Mouse (Mus musculus) liver, embryonic 11.5 days (tissue): ENCODE data around the gene Bbs1. TPM values are rescaled to one million over a fixed set of nuclear protein-coding genes. Genes with fewer than 3 reads are reported as not detected.
A peak's percentile ranks its signal among the peaks of the same experiment; 100 is the strongest.
"Not testable (repeated sequence)": the region's sequence is repeated elsewhere in the genome, so short reads cannot be mapped to it uniquely, and the experiment has no call there.

Experiments
- ATAC-seq: fragments of 200-750 bp; cut with Nextera tagmentation; replicated peaks from 2 replicates; pipeline ENCODE4 v1.8.0; 2017; ENCODE audit warnings: moderate number of reproducible peaks, mild to moderate bottlenecking, moderate TSS enrichment, moderate library complexity; ENCODE audit not compliant: low FRiP score
- DNase-seq: peaks from one replicate; pipeline ENCODE4 v3.0.0-alpha.2; 2017; ENCODE audit warnings: low spot score
- H3K27ac ChIP-seq: fragments of 300-500 bp; sonication (generic); 2 replicates; pipeline ENCODE4 v1.5.1; 2014; ENCODE audit warnings: mild to moderate bottlenecking, low read depth, low read length, control low read depth
- H3K27me3 ChIP-seq: fragments of 300-500 bp; sonication (generic); replicated peaks from 2 replicates; pipeline ENCODE4 v1.6.1; 2014; ENCODE audit warnings: low read length, mixed read lengths; ENCODE audit not compliant: control insufficient read depth, insufficient read depth
- H3K36me3 ChIP-seq: fragments of 300-500 bp; sonication (generic); 2 replicates; pipeline ENCODE4 v1.6.1; 2014; ENCODE audit warnings: mild to moderate bottlenecking, low read length, moderate library complexity, mixed read lengths; ENCODE audit not compliant: control insufficient read depth, insufficient read depth
- H3K4me1 ChIP-seq: fragments of 300-500 bp; sonication (generic); replicated peaks from 2 replicates; pipeline ENCODE4 v1.6.1; 2014; ENCODE audit warnings: low read length, mixed read lengths; ENCODE audit not compliant: control insufficient read depth, insufficient read depth
- H3K4me2 ChIP-seq: fragments of 300-500 bp; sonication (generic); 2 replicates; pipeline ENCODE4 v1.6.1; 2014; ENCODE audit warnings: mild to moderate bottlenecking, control low read depth, moderate library complexity
- H3K4me3 ChIP-seq: fragments of 300-500 bp; sonication (generic); 2 replicates; pipeline ENCODE4 v1.5.1; 2014; ENCODE audit warnings: low read depth, low read length, control low read depth
- H3K9ac ChIP-seq: fragments of 300-500 bp; sonication (generic); 2 replicates; pipeline ENCODE4 v1.6.1; 2014; ENCODE audit warnings: low read depth, low read length, control low read depth
- H3K9me3 ChIP-seq: fragments of 300-500 bp; sonication (generic); 2 replicates; pipeline ENCODE4 v1.6.1; 2016; ENCODE audit warnings: low read length, inconsistent platforms, mixed read lengths; ENCODE audit not compliant: control insufficient read depth
- WGBS: fragments of 180-500 bp; shearing (Covaris S2); extraction: QIAGEN DNeasy Blood & Tissue Kit; methylation state at CpG from one replicate; pipeline ENCODE4 v1.1.7; 2014; 5-methylcytosine and 5-hydroxymethylcytosine counted together
- polyA plus RNA-seq: library from polyadenylated mRNA; unstranded; fragments of >200 nt; fragmentation: Nextera tagmentation; extraction: Ambion mirVana; gene quantifications from 2 replicates; pipeline ENCODE4 v1.2.1, GENCODE M21; 2014

Gene Bbs1
- 1.2 and 2.5 TPM in 2 replicates for polyA plus RNA-seq

DNA sequence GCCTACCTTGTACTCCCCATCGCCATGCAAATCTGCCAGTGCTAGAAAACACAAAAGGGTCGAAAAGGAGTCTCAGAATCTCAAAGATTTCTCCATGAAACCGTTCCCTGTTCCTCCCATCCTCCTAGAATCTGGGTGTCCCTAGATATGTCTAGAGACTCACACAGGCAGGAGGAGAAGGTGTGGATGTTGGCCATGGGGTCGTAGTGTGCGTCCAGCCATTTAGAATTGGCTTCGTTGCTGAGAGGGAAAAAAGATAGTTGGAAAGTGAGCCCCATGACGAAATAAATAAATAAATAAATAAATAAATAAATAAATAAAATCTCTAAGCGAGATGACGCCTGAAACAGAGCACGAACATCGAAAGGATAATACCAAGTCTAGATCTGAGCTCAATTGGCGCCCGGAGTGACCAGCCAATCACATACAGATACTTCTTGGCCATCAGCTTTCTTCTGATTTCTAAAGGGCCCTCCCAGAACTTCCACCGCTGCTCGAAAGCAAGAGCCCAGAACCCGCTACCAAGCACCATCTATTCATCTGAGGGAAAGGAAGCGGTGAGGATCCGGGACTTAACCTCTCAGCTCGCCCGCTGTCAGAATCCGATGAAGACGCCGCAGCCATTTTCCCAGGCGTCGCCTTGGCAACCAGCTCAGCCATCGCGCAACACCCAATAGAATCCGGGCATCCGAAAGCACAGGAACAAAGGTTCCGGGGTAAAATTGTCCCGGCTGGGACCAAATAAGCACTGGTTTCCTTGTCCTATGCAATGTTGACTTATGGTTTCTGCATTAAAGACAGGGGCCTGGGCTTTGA is at the start of gene Bbs1:
Bbs1 (minus strand) TSS at position 650 of the 816 bp plus-strand sequence.
- peak within 1 kb of the TSS; percentile 53; the same call in 1 of the 2 replicates for H3K9ac ChIP-seq
- H3K27ac ChIP-seq: no peak within 1 kb of the TSS
- H3K36me3 ChIP-seq: peaks cover 18% of the 10 kb centered on the region
- no peaks in the 10 kb centered on the region for H3K9me3 ChIP-seq
- H3K4me3 ChIP-seq: peak within 1 kb of the TSS; percentile 73
- no peaks in the 10 kb centered on the region for H3K4me1 ChIP-seq
- DNase-seq (peak; percentile 74), ATAC-seq (peak; percentile 61)
- 10% methylated on average over 31 of the region's 31 CpGs for WGBS
- peak within 1 kb of the TSS; percentile 75 for H3K4me2 ChIP-seq
- H3K27me3 ChIP-seq: no peaks in the 10 kb centered on the region

DNA sequence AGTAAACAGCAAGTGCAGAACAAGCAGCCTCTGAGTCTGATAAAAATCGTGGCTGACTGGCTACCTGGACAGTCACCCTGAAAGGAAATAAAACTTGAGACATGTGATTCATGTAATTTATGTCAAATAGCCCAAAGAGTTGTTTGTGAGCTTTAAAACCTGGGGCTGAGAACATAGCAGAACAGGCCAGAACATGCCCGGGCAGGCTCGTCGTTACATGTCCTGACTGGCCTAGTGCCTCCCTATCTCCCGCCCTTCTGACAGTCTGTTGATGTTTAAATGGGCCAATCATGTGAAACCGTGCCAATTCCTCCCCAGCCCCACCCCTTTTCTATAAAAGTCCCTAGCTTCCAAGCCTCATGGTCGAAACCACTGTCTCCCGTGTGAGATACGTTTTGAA is 42.2 kb upstream of the Bbs1 start:
- H3K9me3 ChIP-seq, H3K4me3 ChIP-seq, H3K36me3 ChIP-seq, H3K27ac ChIP-seq, ATAC-seq, H3K9ac ChIP-seq, H3K4me1 ChIP-seq, DNase-seq, H3K4me2 ChIP-seq, H3K27me3 ChIP-seq: not testable (repeated sequence)
- WGBS: 83% methylated on average over 9 of the region's 9 CpGs

DNA sequence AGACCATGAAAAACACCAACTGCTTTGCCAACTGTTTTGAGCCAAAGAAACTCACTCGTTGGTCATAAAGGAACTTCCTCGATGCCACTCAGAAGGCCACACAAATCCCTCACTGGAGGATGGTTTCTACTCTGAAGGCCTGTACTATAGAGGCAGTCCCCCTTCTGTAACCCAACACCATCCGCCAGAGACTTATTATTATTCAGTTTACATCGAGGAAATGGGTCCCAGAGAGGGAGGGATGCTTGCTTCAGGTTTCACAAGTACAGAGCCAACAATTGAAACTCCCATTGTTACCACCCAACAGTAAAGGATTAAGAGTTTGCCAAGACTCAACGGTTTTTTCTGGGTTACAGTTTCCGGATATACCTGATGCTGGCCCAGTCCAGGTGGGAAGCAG is 39.1 kb upstream of the Bbs1 start:
- ATAC-seq (no peak), DNase-seq (no peak)
- WGBS: 48% methylated on average over 6 of the region's 6 CpGs
- Histone ChIP-seq H3K9ac (no peak overlapping the region), H3K4me2 (no peak overlapping the region), H3K9me3 (no peaks in the 10 kb centered on the region), H3K27me3 (peaks cover 27% of the 10 kb centered on the region), H3K4me1 (peaks cover 8% of the 10 kb centered on the region; the same call in 1 of the 2 replicates), H3K4me3 (no peak overlapping the region), H3K36me3 (no peaks in the 10 kb centered on the region), H3K27ac (no peak overlapping the region)

DNA sequence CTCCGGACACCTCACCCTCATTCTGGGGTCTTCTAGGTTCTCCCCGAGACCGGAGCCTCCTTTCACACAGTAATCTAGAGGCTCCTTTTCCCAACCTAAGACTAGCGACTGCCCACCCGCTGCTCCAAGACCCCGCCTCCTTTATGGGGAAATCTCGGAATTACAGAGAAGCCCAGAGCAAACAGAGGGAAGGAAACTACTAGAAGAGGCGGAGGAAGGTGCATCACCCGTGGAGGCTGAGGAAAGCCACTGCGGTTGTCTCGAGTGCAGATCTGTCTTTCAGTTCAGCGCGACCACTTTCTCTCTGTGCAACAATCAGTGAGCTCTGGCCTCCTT is 36.8 kb upstream of the Bbs1 start:
- DNase-seq (no peak), ATAC-seq (0 out of 2 replicates have a peak, but pooled peaks have one; percentile 5)
- H3K4me1 ChIP-seq: peaks cover 8% of the 10 kb centered on the region; the same call in 1 of the 2 replicates
- 12% methylated on average over 13 of the region's 13 CpGs for WGBS
- peak overlapping the region; percentile 77 for H3K4me2 ChIP-seq
- H3K27me3 ChIP-seq: peaks cover 36% of the 10 kb centered on the region
- no peak overlapping the region for H3K27ac ChIP-seq
- H3K4me3 ChIP-seq: peak overlapping the region; percentile 53
- no peak overlapping the region for H3K9ac ChIP-seq
- H3K36me3 ChIP-seq: no peaks in the 10 kb centered on the region
- H3K9me3 ChIP-seq: no peaks in the 10 kb centered on the region

DNA sequence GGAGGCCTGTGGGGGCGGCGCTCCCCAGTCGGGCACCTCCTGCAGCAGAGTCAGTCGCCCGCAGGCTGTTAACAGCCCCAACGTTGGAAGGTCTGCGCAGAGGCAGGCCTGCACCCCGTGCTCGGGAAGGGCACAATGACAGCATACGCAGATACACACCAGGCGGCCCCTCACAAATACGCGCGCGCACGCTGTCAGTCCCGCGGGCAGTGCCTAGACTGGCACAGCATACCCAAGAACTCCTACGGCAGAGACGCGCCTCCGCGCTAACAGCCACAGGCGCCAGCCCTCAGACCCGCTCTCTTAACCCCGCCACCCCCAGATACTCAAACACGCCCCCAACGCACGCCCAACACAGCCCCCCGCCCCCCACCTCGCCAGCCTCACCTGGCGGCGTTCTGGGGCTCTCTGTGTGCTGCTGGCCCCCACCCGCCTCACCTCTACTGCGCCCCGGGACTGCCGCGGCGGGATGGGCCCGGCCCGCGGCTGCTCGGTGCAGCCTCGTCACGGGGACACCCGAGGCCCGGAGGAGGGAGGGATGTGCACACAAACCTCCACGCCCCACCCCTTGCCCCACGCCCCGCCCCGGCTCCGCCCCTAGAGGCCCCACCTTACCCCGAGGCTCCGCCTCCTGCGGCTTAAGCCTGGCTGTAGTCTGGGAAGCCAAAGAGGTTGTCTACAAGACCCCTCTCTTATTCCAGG is 36.3 kb upstream of the Bbs1 start, which contains the start of gene Peli3:
Peli3 (minus strand) TSS at position 577 of the 702 bp plus-strand sequence.
- H3K4me1 ChIP-seq: peaks cover 8% of the 10 kb centered on the region; the same call in 1 of the 2 replicates
- no peak within 1 kb of the TSS for H3K27ac ChIP-seq
- DNase-seq: peak; percentile 81

DNA sequence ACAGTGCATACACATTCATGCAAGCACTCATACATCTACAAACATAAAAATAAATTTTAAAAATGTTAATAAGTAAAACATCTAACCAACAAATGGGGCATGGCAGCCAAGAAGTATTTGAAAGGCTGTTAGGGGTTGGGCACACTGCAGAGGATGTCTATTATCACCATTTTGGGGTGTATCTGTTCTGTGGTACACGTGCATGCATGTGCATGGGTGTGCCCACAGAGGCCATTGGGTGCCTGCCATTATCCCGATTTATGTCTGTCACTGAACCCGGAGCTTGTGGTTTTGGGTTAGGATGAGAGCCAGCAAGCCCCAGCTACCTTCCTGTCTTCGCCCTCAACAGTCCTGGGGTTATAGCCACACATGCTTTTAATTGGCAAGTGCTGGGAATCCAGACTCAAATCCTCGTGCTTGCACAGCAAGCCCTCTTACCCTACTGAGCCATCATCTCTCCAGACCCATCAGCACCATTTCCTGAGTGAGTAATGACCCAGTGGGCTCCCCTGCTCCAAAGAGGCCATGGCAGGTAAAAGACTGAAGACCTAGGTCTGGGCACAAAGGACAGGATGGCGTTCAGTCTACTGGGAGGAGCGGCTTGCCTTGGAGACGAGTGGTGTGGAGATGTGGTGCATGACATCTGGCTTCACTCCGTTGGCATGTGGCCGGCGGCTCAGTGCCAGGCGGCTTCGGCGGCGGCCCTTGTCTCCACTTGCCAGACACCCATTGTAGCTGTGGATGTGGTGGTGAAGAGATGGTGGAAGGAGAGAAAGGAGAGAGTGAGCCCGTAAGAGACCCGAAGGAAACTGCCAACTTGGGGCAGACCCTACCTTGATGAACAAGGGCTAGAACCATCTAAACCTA is 31.2 kb upstream of the Bbs1 start:
- Histone ChIP-seq H3K27me3 (peaks cover 25% of the 10 kb centered on the region), H3K27ac (no peak overlapping the region), H3K9me3 (no peaks in the 10 kb centered on the region), H3K4me2 (no peak overlapping the region), H3K36me3 (no peaks in the 10 kb centered on the region), H3K4me1 (peaks cover 5% of the 10 kb centered on the region; the same call in 1 of the 2 replicates), H3K9ac (no peak overlapping the region), H3K4me3 (no peak overlapping the region)
- no peak for ATAC-seq
- no peak for DNase-seq
- 87% methylated on average over 17 of the region's 17 CpGs for WGBS

More for the DNA sequence above, 36.3 kb upstream of the Bbs1 start, which contains the start of gene Peli3:
- no peaks in the 10 kb centered on the region for H3K36me3 ChIP-seq
- ATAC-seq: peak; percentile 93
- H3K9me3 ChIP-seq: no peaks in the 10 kb centered on the region
- H3K4me2 ChIP-seq: peak within 1 kb of the TSS; percentile 77
- peak within 1 kb of the TSS; percentile 53 for H3K4me3 ChIP-seq
- WGBS: under 1% methylated on average over 55 of the region's 55 CpGs
- H3K27me3 ChIP-seq: peaks cover 36% of the 10 kb centered on the region
- H3K9ac ChIP-seq: peak within 1 kb of the TSS; percentile 23; the same call in 1 of the 2 replicates

DNA sequence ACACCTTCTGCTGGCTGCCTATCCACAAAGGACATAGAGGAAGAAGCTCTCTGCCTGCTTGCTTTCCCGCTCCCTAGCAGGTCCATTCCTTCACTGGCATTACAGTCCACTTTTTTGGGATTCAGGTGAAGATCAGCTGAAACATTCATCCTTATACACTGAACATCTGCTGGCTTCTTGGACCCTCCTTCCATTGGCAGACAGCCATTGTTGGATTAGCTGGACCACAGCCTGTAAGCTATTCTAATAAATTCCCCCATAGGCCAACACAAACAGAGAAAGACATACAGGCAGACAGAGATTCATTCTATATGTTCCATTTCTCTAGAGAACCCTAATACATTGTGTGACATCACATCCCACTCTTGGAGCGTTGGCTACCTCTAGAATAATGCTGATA is 30.5 kb upstream of the Bbs1 start:
- no peak overlapping the region for H3K4me3 ChIP-seq
- H3K4me1 ChIP-seq: no peaks in the 10 kb centered on the region
- no peak for ATAC-seq
- H3K9ac ChIP-seq: no peak overlapping the region
- no peak for DNase-seq
- H3K36me3 ChIP-seq: no peaks in the 10 kb centered on the region
- H3K27ac ChIP-seq: no peak overlapping the region
- H3K9me3 ChIP-seq: no peaks in the 10 kb centered on the region
- H3K4me2 ChIP-seq: no peak overlapping the region
- H3K27me3 ChIP-seq: peaks cover 17% of the 10 kb centered on the region
- whole genome bisulfite sequencing: 73% methylated on average over 2 of the region's 2 CpGs

DNA sequence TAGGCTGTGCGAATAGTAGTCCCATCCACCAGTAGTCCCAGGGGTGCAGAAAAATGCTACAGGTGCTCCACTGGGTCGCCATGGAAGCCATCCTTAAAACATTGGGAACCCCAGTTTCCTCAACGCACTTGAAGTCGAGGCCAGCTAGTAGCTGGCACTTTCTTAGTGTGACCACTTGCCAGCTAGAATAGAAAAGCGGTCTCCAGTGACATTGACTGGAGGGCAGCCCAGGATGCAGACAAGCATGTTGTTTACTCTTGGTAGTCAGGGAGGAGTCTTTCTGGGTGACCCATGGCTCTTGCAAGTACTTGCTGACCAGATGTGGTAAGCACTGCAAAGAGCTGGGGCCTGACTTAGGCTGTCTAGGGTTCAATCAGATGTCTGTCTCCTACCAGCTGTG is 22.4 kb upstream of the Bbs1 start:
- 62% methylated on average over 5 of the region's 5 CpGs for WGBS
- H3K27me3 ChIP-seq: no peaks in the 10 kb centered on the region
- peak overlapping the region; percentile 81 for H3K4me2 ChIP-seq
- 0 out of 2 replicates have a peak overlapping the region, but pooled peaks have one; percentile 29 for H3K27ac ChIP-seq
- peaks cover 12% of the 10 kb centered on the region for H3K4me1 ChIP-seq
- peak overlapping the region; percentile 71 for H3K4me3 ChIP-seq
- H3K9ac ChIP-seq: peak overlapping the region; percentile 57
- DNase-seq (no peak), ATAC-seq (no peak)
- peaks cover 13% of the 10 kb centered on the region for H3K36me3 ChIP-seq
- no peaks in the 10 kb centered on the region for H3K9me3 ChIP-seq
